Mouse (Mus musculus) kidney, adult 2 months (tissue): ENCODE results near the gene Fam171a2. TPM values are rescaled to one million over a fixed set of nuclear protein-coding genes. Genes with fewer than 3 reads are reported as not detected.

Experiments used
- DNase-seq: peaks from one replicate; pipeline ENCODE4 v3.0.0; 2021
- H3K27ac ChIP-seq: fragments of 200-500 bp; 2 replicates; pipeline ENCODE4 v1.5.1; 2012; ENCODE audit warnings: low read depth, low read length, control low read depth, inconsistent platforms; ENCODE audit not compliant: insufficient read depth
- H3K27me3 ChIP-seq: fragments of 200-500 bp; replicated peaks from 2 replicates; pipeline ENCODE4 v1.6.1; 2012; ENCODE audit warnings: mild to moderate bottlenecking, moderate library complexity, low read length, inconsistent platforms; ENCODE audit not compliant: control insufficient read depth, insufficient read depth
- H3K36me3 ChIP-seq: fragments of 200-500 bp; 2 replicates; pipeline ENCODE4 v1.6.1; 2012; ENCODE audit warnings: mild to moderate bottlenecking, moderate library complexity, low read length, inconsistent platforms; ENCODE audit not compliant: control insufficient read depth, insufficient read depth
- H3K4me1 ChIP-seq: fragments of 200-500 bp; 2 replicates; pipeline ENCODE4 v1.6.1; 2011; ENCODE audit warnings: low read length; ENCODE audit not compliant: control insufficient read depth, insufficient read depth
- H3K4me3 ChIP-seq: fragments of 200-500 bp; 2 replicates; pipeline ENCODE4 v1.5.1; 2011; ENCODE audit warnings: mild to moderate bottlenecking, low read depth, low read length, control low read depth; ENCODE audit not compliant: insufficient read depth
- CTCF ChIP-seq: fragments of 200-500 bp; conservative IDR thresholded peaks from 2 replicates; pipeline ENCODE4 v1.5.1; 2011; ENCODE audit warnings: low read depth, mild to moderate bottlenecking, control low read depth, low read length, moderate library complexity, mixed read lengths; ENCODE audit not compliant: insufficient read depth, insufficient read length
- POLR2A ChIP-seq: fragments of 200-500 bp; IDR thresholded peaks from one replicate; pipeline ENCODE4 v1.6.1; 2011; ENCODE audit warnings: low read depth, low read length, control low read depth
- WGBS: fragments of 180-500 bp; shearing (Covaris S2); methylation state at CpG from one replicate; pipeline ENCODE4 v1.1.7; 2018; 5-methylcytosine and 5-hydroxymethylcytosine counted together
- polyA plus RNA-seq: library from polyadenylated mRNA; depleted of rRNA; stranded (reverse); fragments of >200 nt; gene quantifications from 2 replicates; pipeline ENCODE4 v1.2.3, GENCODE M21; 2012

Fam171a2 gene
- polyA plus RNA-seq, 1 experiment = 18.9 TPM

DNA sequence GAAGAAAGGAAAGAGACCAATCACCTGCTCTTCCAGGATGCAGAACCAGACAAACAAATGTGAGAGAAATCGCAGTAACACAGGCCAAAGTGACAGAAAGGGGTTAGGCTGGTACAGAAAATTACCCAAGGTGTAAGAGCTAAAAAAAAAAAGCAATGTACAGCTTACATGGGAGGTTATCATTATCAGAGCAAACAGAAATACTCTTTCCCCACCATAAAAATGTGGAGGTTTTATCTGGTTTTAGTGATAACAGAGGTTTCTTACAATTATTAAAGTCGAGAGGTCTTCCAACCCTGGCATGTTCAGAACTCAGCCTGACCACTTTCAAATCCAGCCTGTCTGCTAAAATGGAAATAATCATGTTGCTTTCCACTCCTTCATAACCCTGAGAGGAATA lies 40.4 kb upstream of the Fam171a2 start:
- Histone ChIP-seq H3K4me3 (no peak overlapping the region), H3K27ac (no peak overlapping the region), H3K36me3 (no peaks in the 10 kb centered on the region; the same call in none of the 2 replicates), H3K4me1 (no peaks in the 10 kb centered on the region), H3K27me3 (no peaks in the 10 kb centered on the region)
- WGBS = 91% methylated on average over 2 of the region's 2 CpGs
- no peak for TF ChIP-seq CTCF
- no peak for TF ChIP-seq POLR2A
- DNase-seq = no peak

DNA sequence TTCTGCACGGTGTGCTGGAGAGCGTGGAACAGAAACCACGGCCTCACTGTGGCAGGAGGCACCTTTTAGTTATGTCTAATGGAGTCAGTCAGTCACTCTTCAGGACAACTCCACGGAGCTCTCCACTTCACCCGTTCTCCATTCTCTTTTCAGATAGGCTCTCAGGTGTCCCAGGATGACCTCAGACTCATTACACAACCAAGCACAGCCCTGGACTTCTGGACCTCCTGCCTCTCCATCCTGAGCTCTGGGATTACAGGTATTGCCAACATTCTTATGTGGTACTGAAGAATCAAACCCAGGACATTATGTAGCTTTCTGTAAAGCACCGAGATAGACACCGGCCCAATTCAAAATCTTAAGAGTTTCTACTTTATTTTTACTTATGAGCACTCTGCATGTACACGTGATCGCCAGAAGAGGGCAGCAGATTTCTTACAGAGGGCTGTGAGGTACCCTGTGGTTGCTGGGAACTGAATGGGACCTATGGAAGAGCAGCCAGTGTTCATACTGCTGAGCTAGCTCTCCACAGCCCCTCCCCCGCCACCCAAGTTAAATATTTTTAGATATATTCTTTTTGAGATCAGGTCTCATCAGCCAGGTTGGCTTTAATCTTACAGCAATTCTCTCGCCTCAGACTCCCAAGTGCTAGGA lies 39.4 kb upstream of the Fam171a2 start:
- TF ChIP-seq POLR2A (no peak), CTCF (peak; percentile 69)
- Histone ChIP-seq H3K36me3 (peaks cover under 1% of the 10 kb centered on the region), H3K4me3 (no peak overlapping the region), H3K4me1 (no peaks in the 10 kb centered on the region), H3K27ac (no peak overlapping the region), H3K27me3 (no peaks in the 10 kb centered on the region)
- 59% methylated on average over 11 of the region's 11 CpGs for WGBS
- DNase-seq = peak; percentile 66

DNA sequence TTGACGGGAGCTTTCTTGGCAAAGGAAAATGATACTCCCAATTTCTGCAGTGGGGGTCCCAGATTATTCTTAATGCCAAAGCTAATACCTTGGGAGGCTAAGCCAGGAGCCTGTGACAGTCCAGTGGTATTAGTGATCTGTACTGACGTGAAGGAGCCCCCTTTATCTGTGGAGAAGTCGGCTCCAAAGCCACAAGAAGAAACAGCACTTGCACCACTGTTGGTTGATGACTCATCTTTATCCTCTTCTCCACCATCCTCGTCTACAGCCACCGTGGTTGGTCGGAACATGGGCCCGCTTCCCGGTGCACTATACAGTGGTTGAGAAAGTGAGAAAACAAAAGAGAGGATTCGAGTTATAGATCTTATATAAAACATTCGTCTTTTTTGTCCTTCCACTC lies 34.3 kb upstream of the Fam171a2 start:
- DNase-seq = no peak
- no peak for TF ChIP-seq POLR2A
- no peak for TF ChIP-seq CTCF
- no peak overlapping the region for H3K27ac ChIP-seq
- no peaks in the 10 kb centered on the region for H3K4me1 ChIP-seq
- peaks cover 12% of the 10 kb centered on the region for H3K36me3 ChIP-seq
- H3K4me3 ChIP-seq = no peak overlapping the region
- 95% methylated on average over 10 of the region's 10 CpGs for WGBS
- no peaks in the 10 kb centered on the region for H3K27me3 ChIP-seq

DNA sequence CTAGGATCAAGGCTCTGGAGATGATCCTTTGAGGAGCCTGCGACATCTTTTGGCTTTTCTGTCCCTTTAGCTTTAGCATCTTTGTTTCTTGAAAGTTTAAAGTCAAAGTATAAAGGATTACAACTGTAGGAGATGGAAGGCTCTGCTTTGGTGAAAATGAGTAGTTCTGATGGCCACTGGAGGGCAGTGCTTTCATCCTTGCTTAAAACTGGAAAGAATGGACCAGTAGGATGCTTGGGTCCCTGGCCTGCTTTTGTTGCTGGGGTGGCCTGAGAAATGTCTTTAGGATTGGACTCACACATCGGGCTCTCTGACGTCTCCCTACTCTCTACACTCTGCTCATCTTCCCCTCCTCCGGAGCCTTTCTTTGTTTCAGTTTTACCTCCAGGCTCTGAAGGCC lies 33.4 kb upstream of the Fam171a2 start:
- H3K27me3 ChIP-seq = no peaks in the 10 kb centered on the region
- H3K36me3 ChIP-seq = peaks cover 12% of the 10 kb centered on the region
- H3K4me1 ChIP-seq = no peaks in the 10 kb centered on the region
- H3K27ac ChIP-seq = no peak overlapping the region
- no peak for DNase-seq
- TF ChIP-seq CTCF (peak; percentile 23; the same call in 1 of the 2 replicates), POLR2A (no peak)
- 94% methylated on average over 4 of the region's 4 CpGs for WGBS
- H3K4me3 ChIP-seq = no peak overlapping the region

DNA sequence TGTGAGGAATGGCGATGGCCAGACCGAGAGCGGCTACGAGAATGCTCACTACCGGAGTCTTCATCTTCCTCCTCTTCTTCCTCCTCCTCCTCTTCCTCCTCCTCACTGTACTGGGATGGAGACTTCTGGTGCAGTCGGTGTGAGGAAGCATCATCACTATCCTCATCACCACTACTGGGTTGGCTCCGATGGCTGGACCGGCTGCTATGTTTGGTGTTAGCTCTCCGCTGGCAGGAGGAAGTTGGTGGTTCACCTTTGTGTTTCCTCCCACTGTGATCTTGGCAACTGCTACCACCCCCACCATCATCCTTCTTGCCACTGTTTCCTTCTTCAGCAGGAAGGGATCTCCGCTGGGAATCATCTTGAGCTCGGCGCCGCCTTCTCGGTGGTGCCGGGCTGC lies 32.6 kb upstream of the Fam171a2 start:
- 95% methylated on average over 15 of the region's 15 CpGs for WGBS
- no peak for DNase-seq
- Histone ChIP-seq H3K27ac (no peak overlapping the region), H3K36me3 (peaks cover 12% of the 10 kb centered on the region), H3K4me3 (no peak overlapping the region), H3K4me1 (no peaks in the 10 kb centered on the region), H3K27me3 (no peaks in the 10 kb centered on the region)
- no peak for TF ChIP-seq POLR2A
- TF ChIP-seq CTCF = no peak

DNA sequence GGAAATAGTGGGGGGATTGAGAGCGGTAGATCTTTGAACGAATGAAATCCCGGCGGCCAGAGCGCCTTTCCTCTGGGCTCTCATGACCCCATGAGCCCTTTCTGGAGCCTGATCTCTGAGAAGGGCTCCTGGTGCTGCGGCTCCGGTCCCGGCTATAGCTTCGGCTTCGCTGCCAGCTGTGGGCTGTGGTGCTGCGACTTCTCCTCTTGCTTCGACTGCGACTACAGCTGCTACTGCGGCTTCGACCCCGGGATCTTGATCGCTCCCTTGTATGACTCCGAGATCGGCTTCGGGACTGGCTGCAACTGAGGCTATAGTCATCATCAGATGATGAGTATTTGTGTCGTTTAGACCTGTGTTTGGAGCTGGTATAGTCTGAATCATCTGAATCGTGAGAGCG lies 32.1 kb upstream of the Fam171a2 start:
- no peaks in the 10 kb centered on the region for H3K4me1 ChIP-seq
- no peaks in the 10 kb centered on the region for H3K27me3 ChIP-seq
- H3K27ac ChIP-seq = no peak overlapping the region
- peaks cover 12% of the 10 kb centered on the region for H3K36me3 ChIP-seq
- TF ChIP-seq CTCF (no peak), POLR2A (no peak)
- no peak overlapping the region for H3K4me3 ChIP-seq
- DNase-seq = no peak
- 95% methylated on average over 23 of the region's 23 CpGs for WGBS

DNA sequence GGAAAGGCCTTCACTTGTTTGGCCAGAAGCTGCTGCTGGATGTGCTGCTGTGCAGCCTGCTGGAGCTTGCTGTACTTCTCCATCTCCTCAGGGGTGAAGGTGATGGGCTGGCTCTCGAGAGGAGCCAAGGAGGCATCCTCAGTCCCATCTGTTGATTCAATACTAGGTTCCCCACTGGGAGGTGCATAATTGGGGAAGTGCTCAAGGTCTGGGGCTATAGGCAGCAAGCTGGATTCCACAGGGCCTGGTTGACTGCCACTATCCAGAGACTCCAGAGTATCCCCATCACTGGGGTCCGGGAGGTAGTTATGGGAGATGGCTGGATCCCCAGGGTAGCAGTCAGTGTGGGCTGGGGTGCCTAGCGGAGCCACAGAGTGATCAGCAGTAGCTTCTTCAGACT lies 31.2 kb upstream of the Fam171a2 start:
- Histone ChIP-seq H3K4me3 (no peak overlapping the region), H3K27ac (no peak overlapping the region), H3K27me3 (no peaks in the 10 kb centered on the region), H3K4me1 (no peaks in the 10 kb centered on the region), H3K36me3 (peaks cover 12% of the 10 kb centered on the region)
- TF ChIP-seq POLR2A (no peak), CTCF (no peak)
- no peak for DNase-seq
- 95% methylated on average over 3 of the region's 3 CpGs for WGBS
